Mouse (Mus musculus) heart, postnatal 0 days (tissue): ENCODE data around the gene Srf.

Experiments
- CTCF ChIP-seq: IDR thresholded peaks from 2 replicates; pipeline ENCODE4 v1.5.1; 2016; ENCODE audit warnings: antibody characterized with exemption, control low read depth, low read depth
- EP300 ChIP-seq: IDR thresholded peaks from 2 replicates; pipeline ENCODE4 v1.6.1; 2016; ENCODE audit warnings: antibody characterized with exemption, low read depth

GRCm38 (mm10) chr17:46558151-46558550, 2.2 kb upstream of the Srf start:
- TF ChIP-seq EP300 (no peak), CTCF (no peak)
